Mouse (Mus musculus) adipocyte (in vitro differentiated cells): ENCODE results near the gene Mns1.
"Not testable (repeated sequence)": the region's sequence is repeated elsewhere in the genome, so short reads cannot be mapped to it uniquely, and the experiment has no call there.

Source experiments
- DNase-seq: peaks from one replicate; pipeline ENCODE4 v3.0.0-alpha.2; 2016; ENCODE audit warnings: low spot score

The Mns1 gene

DNA sequence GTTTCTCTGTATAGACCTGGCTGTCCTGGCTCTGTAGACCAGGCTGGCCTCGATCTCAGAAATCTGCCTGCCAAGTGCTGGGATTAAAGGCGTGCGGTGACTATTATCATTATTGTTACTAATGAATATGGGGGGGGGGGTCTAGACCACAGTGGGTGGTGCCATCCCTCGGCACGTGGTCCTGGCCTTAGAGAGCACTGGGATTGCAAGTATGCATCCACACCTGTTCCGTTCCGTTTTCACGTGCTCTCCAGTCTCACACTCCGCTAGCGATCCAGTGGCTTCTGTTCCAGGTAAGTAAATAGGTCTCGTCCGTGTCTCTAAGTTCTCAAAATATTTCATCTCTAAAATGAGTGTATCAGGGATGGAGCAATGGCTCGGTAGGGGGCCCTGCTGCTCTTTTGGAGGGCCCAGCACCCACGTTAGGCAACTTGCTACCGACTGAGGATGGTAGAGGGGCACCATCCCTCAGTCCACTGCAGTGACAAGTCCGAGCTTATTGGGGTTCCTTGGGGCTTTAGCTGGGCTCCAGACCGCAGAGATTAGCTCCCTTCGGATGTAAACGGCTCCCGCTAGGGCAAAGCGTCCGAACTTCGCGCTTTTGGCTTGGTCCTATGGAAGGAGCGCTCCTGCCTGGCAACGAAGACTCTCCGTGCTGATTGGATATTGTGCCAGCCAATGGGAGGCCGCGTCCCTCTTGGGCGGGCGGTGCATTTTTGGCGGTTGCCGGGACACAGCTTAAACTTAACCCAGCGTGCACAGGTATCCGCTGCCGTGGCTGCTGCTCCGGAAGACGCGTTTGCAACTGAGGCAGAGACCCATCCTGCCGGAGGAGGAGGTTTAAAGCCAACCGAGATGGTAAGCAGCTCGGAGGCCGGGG, at the start of gene Mns1:
Gene Mns1, plus strand, starts transcription at position 190 of the 880 bp plus-strand sequence.
- peak; percentile 94 for DNase-seq

DNA sequence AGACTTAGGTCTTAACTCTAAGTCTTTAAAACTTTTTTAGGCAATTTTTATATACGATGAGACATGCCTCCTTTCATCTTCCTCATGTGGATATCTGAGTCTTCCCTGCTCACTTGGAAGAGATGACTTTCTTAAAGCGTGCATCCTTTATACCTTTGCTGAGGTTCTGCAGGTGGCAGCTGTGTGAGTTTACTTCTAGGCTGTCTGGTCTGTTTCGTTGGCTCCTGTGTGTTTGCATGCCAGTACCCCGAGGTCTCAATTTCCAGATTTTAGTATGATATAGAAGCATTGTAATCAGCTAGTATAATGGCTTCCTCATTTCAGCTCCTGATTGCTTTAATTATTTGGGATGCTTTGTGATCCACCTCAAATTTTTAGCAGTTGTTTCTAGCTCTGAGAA, 48.9 kb upstream of the Mns1 start:
- DNase-seq, result no peak

DNA sequence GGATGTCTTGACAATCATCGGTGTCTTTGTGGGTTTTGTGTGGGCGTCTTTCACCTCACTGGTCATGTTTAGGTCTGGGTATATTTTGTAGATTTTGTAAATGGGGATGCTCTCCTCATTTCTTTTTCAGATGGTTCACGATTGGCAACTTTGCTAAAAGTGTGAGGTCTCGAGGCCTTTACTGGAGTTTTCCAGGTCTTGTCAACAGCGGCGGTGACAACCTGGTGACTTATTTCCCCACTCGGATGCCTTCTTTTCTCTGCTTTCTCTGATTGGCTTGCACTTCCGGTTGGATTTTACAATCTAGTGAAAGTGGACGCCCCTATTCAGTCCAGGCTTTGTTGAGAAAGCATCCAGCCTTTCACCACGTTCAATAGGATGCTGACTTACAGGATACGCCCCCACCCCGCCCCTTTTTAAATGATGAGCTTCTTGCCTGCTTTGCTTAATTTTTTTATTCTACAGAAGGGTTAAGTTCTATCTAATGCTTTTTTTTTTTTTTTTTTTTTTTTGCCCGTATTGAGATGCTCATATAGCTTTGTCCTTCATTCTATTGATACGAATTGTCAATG, 48.3 kb upstream of the Mns1 start:
- DNase-seq, result no peak

DNA sequence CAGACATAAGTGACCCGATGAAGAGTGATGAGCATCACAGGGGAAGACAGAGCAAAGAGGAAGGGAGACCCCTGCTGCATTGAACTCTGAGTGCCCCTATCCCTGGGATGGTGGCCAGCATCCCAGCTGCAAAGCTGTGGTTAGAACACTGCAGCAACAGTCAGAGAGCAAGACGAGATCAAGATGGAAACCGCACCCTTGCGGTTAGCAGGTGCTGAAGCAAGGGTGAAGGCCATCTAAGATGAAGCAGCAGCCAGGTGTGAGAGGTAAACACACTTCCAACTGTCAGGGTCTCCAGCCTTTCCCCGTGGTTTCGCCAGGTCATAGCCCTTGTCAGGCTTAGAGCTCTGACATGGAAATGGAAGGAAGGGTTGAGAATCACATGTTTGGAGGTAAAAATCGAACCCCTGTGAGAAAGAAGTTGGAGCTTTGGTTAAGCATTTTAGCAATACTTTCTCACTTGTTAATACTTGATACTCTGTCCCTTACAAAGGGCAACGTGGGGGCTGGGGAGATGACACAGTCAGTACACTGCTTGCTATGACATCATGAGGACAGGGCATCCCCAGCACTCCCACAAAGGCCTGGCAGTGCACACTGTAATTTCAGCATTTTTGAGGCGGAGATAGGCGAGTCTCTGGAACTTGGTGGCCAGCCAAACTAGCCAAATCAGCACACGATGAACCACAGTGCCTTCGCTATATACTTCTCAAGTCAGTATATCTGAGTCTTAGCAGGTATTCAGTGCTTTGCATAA, 47.3 kb upstream of the Mns1 start:
- DNase-seq, result no peak

DNA sequence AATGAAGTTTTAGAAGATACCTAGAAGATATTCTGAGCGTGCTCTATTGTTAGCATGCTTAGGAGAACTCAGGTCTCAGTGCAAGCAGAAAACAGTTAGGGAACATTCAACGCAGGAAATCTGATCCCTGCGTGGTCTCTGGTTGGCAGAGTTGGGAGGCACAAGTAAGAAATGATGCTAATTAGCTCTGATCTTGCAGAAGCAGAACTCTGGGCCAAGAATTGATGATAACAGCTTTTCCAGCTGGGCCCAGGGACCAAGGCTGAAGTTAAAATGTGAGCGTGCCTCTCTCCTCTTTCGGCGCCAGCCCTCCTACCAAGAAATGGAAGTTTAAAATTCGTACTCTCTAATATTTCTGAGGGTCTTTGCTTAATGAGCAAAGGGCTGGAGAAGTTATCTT, 45.1 kb upstream of the Mns1 start:
- no peak for DNase-seq

DNA sequence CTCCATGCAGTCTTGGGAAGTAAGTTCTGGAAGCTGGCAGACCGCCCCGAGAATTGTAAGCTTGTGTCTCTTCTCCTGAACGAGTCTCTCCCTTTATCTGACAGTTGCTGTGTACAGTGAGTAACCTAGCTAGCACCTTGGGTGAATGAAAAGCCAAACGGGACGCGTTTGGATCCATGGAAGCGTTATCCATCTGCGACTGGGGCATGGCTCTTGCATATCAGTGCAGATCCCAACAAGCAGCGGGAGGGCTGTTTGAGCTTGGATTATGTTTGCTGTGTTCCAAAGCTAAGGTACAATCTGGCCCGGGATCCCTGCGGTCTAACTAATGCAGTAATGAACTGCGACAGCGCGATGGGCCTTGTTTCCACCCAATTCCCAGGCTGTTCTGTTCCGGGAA, 44.6 kb upstream of the Mns1 start:
- no peak for DNase-seq

DNA sequence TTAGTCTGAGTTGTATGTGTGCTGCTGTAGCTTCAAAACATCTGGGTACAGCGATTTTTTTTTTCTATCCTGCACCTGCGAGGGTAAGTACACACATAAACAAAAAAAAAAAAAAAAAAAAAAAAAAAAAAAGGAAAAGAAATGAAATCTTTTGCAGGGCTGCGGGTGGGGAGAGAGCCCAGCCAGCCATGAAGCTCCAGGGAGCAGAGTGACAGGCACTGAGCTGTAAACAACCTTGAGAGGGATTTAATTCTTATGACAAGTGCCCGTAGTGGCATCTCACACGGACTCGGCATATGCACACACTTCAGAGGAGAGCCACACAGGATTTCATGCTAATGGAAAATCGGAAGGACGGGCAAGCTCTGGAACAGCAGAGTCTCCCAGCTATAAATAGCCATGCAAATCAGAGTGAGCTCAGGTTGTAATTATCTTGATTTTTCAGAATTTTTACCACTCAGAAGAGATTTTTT, 43.9 kb upstream of the Mns1 start:
- DNase-seq, result no peak

DNA sequence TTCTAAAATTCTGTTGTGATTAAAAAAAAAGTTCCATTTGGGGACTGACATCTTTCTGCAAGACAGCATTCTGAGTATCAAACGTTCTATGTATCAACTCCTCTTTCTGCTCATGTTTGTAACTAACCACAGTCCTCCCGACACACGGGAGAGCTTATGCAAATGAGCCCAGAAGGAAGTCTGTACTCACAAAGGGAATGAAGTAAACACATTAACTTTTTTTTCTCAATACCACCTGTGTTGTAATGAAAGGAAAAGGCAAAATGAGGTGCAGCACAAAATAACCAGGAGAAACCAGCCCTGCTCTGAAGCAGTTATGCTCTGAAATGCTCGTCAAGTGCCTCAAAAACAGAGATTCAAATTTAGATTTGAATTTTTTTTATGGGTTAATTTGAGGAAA, 37.7 kb upstream of the Mns1 start:
- no peak for DNase-seq

DNA sequence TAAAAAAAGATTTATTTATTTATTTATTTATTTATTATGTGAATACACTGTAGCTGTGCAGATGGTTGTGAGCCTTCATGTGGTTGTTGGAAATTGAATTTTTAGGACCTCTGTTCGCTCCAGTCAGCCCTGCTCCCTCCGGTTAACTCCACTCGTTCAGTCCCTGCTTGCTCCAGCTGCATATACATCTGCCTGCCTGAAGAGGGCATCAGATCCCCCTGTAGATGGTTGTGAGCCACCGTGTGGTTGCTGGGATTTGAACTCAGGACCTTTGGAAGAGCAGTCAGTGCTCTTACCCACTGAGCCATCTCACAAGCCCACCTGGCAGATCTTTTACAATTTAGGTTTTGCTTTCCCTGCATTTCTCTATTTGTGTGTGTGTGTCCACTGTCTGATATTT, 36.0 kb upstream of the Mns1 start:
- not testable (repeated sequence) for DNase-seq

DNA sequence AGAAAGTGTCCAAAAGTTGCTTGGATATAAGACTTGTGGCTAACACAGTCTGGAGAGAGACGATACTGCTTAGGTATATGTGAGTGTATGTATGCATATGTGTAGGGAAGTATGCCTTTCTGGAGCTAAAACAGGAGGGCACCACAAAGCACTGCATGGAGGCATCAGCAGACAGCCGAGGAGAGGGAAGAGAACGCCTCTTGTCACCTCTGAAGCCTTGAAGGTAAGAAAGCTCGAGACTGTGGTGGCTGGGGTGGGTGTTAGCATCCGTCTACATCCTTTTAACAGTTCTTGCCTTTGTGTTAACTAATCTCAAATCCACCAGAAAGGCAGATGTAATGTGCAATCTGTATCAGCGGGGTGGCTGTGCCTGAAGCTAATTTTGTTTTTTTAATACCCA, 34.4 kb upstream of the Mns1 start:
- no peak for DNase-seq

DNA sequence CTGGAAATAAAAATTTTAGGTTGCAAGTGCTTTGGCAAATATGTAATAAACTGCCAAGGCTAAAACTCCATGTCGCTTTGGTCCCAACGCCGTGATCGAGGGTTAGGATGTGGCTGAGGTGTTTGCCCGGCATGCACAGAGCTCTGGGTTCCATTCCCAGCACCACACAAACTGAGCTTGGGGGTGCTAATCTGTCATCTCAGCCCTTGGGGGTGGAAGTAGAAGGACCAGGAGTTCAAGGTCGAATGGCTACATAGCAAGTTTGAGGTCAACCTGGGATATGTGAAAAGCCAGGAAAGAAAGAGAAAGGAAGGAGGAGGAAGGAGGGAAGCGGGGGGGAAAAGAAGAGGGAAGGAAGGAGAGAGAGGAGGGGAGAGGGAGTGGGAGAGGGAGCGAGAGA, 33.4 kb upstream of the Mns1 start:
- DNase-seq, result no peak

DNA sequence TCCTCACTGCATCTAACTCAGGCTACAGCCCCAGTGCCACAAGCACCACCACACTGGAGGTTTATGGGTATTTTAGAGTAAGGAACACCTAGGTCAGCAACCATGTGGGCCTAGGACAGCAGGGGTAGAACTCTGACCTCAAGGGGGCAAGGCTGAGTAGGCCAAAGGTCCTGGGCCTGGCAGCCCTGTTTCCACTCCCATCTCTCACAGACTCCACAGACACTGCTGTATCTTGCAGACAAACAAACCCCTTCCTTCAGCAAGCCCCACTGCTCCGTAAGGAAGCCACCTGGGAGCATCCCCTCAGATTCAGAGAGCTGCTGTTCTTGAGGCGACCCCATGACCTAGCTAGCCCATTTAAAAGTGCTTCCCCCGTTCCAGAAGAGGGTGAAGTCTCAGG, 32.9 kb upstream of the Mns1 start:
- DNase-seq, result no peak

DNA sequence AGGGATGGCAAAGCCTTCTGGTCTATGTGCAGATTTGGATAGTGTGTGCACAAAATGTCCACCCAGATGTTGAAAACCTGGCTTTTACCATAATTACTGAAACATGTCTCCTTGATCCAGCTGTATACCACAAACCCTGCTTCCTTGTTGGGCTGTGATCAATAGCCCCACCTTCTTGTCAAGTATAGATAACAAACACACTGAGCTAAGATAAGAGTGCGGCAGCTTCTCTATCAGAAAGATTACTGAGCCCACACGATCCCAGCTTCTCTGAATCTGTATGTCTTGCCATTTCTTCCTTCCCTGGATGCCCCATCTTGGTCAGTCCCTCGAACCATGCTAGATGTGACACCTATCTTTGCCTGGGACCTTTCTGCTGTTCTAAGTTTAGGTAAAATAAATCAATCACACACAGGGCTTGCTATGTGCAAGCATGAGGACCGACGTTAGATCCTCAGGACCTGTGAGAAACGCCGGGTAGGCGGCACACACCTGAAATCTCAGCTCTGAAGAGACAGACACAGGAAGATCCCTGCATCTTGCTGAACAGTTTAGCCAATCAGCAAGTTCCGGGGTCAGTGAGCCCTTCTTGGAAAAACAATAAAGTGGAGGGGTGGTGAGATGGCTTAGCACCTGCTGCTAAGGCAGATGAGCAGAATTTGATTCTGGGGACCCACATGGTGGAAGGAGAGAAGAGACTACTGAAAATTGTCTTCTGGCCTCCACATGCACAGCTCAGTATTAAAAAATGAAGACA, 31.8 kb upstream of the Mns1 start:
- no peak for DNase-seq

DNA sequence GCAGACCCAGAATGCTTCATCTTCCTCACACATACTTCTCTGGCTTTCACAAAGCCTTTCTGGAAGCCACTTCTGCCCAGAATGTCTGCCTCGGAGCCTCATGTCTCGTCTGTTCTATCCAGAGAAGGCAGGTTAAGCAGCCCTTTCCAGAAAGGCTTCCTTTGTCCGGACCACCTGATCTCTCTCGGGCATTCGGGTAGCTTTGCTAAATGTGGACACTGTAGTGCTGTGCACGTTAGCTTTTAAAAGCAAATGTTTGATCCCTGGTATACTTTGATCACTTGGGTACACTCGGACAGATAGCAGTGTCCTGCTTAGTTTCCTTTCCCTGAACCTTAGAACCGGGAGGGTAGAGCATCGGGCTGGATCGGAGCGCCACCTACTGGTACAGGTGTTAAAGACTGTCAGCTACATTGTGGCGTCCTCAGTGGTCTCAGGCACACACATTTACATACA, 29.7 kb upstream of the Mns1 start:
- DNase-seq, result peak; percentile 79

DNA sequence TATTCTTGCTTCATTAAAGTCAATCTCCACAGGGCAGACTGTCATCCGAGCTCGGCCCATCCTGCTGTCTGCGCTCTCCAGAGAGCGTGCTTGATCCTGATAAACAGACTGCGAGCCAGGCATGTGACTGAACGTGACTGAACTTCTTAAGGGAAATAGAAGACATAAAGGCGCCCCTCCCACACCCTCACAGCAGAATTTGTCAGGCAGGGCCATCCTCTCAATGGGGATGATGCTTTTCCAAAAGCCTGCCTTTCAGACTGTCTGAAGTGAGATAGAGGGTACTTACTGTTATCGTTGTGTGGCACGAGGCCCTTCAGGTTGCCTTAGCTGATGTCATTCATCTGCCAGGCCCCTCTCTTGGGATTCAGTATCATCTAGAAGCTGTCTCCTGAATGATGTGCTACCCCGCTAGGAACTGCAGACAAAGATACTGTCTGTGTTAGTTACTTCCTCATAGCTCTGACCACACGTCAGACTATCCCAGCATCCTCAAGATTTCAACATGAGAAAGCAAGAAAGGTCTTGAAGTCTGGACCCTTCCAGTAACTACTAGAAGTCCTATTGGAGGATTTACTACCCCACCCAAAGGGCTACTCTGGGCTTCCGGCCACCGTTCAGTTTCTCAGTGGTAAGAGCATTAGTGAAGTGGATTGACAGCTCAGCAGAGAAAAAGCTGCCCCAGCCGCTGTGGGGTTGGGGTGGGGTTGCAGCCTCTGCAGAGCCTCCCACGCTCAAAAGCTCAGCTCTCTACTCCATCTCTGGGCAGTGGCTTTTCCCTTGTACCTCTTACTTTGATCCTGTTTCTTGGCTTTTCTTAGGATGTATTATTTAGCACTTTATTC, 28.2 kb upstream of the Mns1 start:
- no peak for DNase-seq

DNA sequence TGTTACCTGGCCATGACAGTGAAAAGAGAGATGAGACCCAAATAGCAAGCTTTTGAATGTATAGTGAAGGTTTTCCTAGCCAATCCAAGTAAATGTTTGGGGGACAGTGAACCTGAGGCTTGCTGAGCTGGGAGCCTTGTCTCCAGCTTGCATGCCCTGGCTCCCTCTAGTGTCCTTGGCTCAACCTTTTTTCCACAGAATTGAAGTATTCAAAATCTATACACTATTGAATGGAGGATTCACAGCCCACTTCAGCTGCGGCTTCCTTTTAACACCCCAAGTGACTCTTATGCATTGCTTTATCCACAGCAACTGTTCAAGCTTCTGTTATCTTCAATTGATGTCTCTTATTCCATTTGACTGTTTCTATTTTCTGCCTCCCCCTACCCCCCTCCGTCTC, 26.1 kb upstream of the Mns1 start:
- no peak for DNase-seq

DNA sequence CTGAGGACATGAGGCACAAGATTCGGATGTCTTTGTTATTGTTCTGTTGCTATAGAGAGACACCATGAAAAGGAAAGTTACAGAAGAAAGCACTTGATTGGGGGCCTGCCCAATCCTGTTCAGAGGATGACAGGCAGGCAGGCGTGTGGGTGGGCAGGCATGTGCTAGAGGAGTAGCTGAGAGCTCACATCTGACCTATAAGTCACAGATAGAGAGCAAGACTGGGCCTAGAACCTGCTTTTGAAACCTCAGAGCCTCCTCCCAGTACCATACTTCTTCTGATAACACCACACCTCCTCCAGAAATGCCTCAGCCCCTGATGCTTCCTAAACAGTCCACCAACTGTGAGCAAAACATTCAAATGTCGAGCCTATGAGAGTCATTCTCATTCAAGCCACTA, 19.4 kb upstream of the Mns1 start:
- no peak for DNase-seq

DNA sequence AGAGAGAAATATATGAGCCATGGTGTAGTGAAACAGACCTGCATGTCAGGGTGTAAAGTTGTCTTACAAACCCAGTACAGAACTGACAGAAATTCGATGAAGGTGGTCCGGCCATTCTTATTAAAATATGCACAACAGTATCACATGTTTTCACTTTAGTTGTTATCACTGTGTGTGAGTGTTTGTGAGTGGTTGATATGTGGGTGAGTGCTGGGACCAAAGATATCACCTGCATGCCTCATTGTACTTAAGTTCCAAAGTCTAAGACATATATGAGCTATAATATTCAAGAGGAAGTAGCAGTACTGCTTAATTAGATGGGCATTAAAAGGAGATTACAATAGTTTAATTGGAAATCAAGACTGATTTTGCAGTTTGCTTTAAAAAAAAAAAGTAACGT, 17.3 kb upstream of the Mns1 start:
- no peak for DNase-seq

DNA sequence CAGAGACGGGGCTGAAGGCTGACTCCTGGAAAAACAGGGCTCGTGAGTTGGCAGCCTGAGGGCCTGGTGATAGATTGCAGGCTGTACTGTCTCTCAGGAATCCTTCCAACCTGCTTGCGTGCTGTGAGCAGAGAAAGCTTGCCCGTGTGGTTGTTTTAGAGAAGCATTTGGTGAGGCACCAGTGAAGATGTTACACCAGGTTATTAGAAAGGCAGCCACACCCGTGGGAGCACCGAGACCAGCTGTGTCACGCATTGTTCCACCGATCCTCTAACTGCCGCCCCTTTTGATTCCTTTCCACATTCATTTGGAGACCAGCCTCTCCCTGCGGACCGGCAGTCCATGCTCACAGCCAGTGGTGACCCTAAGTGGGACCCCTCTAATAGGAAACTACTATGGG, 15.5 kb upstream of the Mns1 start:
- DNase-seq, result no peak

DNA sequence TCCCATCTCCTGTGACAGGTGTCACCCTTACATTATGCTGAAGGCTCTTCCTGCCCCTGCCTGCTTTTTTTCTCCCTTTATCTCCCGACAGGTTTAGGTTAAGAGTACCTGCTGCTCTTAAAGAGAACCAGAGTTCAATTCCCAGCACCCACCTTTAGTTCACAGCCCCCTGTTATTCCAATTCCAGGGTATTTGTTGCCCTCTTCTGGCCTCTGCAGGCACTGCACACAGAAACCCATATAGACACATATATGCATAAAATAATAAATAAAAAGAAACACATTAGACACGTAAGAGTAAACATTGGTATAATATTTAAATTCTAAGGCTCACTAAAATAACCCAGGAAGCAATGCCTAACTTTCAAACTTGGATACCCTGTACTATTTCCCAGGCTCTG, 15.1 kb upstream of the Mns1 start:
- DNase-seq, result no peak

DNA sequence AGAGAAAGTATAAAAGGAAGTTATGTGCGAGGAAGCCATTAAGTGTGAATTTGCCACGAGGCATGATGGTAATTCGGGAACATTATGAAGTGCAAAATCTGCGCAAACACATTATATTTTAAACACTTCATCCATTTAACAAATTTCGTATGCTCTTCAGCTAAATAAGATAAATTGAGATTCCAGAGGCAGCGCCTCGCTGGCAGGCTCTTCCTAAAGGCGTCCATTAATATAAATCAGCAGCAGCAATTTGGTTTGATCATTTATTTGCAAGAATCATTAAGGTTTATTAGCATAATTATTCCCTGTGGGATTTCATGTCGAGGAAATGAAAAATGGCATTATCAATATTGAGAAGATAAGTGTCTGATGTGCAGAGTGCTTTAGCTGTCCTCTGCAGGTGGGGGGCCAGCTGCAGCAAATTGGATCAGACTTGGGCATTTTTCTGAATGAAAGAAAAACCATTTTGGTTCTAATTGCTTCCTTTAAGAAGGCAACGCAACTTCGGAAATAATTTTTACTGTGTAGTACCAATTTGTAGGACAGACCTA, 12.4 kb upstream of the Mns1 start:
- DNase-seq, result no peak
